Mouse (Mus musculus) midbrain, embryonic 12.5 days (tissue): Measurements from ENCODE around the gene Rasa4. TPM values are rescaled to one million over a fixed set of nuclear protein-coding genes. Genes with fewer than 3 reads are reported as not detected.
"Not testable (repeated sequence)": the region's sequence is repeated elsewhere in the genome, so short reads cannot be mapped to it uniquely, and the experiment has no call there.

Experiments
- ATAC-seq: fragments of 200-750 bp; cut with Nextera tagmentation; 2 replicates; pipeline ENCODE4 v1.8.0; 2017; ENCODE audit warnings: low read depth, moderate TSS enrichment, moderate library complexity; ENCODE audit not compliant: low FRiP score
- H3K27ac ChIP-seq: fragments of 300-500 bp; sonication (generic); replicated peaks from 2 replicates; pipeline ENCODE4 v1.5.1; 2016; ENCODE audit warnings: mild to moderate bottlenecking
- H3K27me3 ChIP-seq: fragments of 300-500 bp; sonication (generic); 2 replicates; pipeline ENCODE4 v1.6.1; 2016; ENCODE audit warnings: mild to moderate bottlenecking
- H3K36me3 ChIP-seq: fragments of 300-500 bp; sonication (generic); 2 replicates; pipeline ENCODE4 v1.6.1; 2016
- H3K4me1 ChIP-seq: fragments of 300-500 bp; sonication (generic); 2 replicates; pipeline ENCODE4 v1.6.1; 2016
- H3K4me2 ChIP-seq: fragments of 300-500 bp; sonication (generic); replicated peaks from 2 replicates; pipeline ENCODE4 v1.6.1; 2016; ENCODE audit warnings: mild to moderate bottlenecking, moderate library complexity
- H3K4me3 ChIP-seq: fragments of 300-500 bp; sonication (generic); 2 replicates; pipeline ENCODE4 v1.5.1; 2016; ENCODE audit warnings: mild to moderate bottlenecking
- H3K9ac ChIP-seq: fragments of 300-500 bp; sonication (generic); replicated peaks from 2 replicates; pipeline ENCODE4 v1.6.1; 2016; ENCODE audit warnings: mild to moderate bottlenecking, moderate library complexity
- H3K9me3 ChIP-seq: fragments of 300-500 bp; sonication (generic); 2 replicates; pipeline ENCODE4 v1.6.1; 2016; ENCODE audit warnings: mild to moderate bottlenecking
- WGBS: fragments of 180-500 bp; shearing (Covaris S2); methylation state at CpG from one replicate; pipeline ENCODE4 v1.1.7; 2016; 5-methylcytosine and 5-hydroxymethylcytosine counted together
- polyA plus RNA-seq: library from polyadenylated mRNA; unstranded; fragments of >200 nt; fragmentation: Nextera tagmentation; extraction: Ambion mirVana; gene quantifications from 2 replicates; pipeline ENCODE4 v1.2.1, GENCODE M21; 2016

The Rasa4 gene
- polyA plus RNA-seq, 1 experiment from 2014 or later: 14.5 TPM

DNA sequence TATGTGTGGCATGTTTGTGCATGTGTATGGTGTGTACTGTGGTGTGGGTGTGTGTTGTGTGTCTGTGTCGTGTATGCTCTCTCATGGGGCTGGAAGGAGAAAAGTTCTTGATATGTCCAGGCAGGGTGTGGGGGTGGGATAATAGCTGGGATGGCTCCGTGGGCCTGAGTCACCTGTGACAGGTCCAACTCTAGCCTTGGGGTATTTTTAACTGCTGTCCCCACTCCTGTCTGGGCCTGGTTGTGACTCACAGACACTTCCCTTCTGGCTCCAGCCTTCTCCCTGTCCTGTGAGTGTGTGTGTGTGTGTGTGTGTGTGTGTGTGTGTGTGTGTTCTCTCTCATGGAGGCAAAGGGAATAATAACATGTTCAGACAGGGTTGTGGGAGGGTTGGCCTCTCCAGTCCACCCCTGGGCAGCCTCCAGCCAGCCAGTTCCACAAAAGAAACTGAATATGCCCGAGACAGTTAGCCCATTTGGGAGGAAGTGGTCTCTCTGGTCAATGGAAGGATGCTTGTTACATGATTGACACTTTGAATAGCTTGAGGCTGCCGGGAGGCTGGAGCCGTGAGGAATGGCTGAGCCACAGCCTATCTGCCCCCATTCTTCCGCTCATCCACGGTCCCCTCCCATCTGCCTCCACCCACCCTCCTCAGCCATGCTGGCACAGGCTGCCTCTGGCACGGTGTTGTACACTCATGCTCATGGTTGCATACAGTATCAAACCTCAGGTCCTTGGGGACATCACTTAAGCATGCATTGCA is 10.7 kb downstream of the Rasa4 start:
- Histone ChIP-seq H3K4me1 (no peaks in the 10 kb centered on the region), H3K9me3 (no peaks in the 10 kb centered on the region), H3K36me3 (no peaks in the 10 kb centered on the region), H3K9ac (no peak overlapping the region), H3K4me3 (no peak overlapping the region), H3K27ac (no peak overlapping the region), H3K4me2 (no peak overlapping the region), H3K27me3 (peaks cover 7% of the 10 kb centered on the region)
- no peak for ATAC-seq
- WGBS: 60% methylated on average over 8 of the region's 8 CpGs

DNA sequence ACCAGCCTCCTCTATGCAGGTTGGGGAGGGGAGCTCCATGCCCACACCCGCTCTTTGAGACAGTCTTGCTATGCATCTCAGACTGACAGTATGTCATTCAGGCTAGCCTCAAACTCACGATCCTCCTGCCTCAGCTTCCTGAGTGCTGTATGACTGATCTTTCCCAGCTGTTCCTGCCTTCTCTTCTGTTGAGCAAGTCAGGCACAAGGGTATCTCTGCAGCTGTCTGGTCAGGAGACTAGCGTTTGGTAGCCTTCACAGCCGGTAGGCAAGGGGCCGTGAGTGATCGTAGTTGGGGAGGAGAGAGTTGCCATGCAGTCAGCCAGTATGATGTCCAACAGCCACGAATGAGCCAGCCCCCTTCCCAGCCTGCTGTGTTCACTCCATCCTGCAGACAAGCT is 11.4 kb downstream of the Rasa4 start:
- WGBS: 71% methylated on average over 7 of the region's 7 CpGs
- H3K4me1 ChIP-seq: no peaks in the 10 kb centered on the region
- no peak overlapping the region for H3K4me3 ChIP-seq
- H3K9ac ChIP-seq: no peak overlapping the region
- no peak overlapping the region for H3K4me2 ChIP-seq
- no peak for ATAC-seq
- H3K36me3 ChIP-seq: no peaks in the 10 kb centered on the region
- no peak overlapping the region for H3K27ac ChIP-seq
- H3K9me3 ChIP-seq: no peaks in the 10 kb centered on the region
- peaks cover 7% of the 10 kb centered on the region for H3K27me3 ChIP-seq

DNA sequence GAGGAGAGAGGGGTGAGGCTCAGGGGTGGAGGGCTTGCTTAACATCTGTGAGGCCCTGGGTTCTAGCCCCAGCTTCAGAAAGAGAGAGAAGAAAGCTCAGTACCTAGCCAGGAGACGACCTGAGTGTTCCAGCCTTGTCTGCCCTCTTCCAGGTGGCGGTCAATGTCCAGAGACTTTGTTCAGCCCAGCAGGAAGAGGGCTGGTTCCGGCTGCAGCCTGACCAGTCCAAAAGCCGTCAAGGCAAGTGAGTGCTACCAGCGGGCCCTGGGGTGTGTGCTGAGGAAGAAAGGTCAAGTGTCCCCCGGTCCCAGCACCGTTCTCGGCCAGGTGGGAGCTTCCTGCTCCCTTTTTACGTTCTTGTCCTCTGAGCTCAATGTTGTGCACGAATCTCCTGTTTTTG is 14.8 kb downstream of the Rasa4 start:
- 81% methylated on average over 10 of the region's 10 CpGs for WGBS
- Histone ChIP-seq H3K4me2 (no peak overlapping the region), H3K36me3 (no peaks in the 10 kb centered on the region), H3K4me1 (peaks cover 10% of the 10 kb centered on the region), H3K4me3 (no peak overlapping the region), H3K27ac (no peak overlapping the region), H3K9me3 (no peaks in the 10 kb centered on the region), H3K27me3 (peaks cover 30% of the 10 kb centered on the region), H3K9ac (no peak overlapping the region)
- no peak for ATAC-seq

DNA sequence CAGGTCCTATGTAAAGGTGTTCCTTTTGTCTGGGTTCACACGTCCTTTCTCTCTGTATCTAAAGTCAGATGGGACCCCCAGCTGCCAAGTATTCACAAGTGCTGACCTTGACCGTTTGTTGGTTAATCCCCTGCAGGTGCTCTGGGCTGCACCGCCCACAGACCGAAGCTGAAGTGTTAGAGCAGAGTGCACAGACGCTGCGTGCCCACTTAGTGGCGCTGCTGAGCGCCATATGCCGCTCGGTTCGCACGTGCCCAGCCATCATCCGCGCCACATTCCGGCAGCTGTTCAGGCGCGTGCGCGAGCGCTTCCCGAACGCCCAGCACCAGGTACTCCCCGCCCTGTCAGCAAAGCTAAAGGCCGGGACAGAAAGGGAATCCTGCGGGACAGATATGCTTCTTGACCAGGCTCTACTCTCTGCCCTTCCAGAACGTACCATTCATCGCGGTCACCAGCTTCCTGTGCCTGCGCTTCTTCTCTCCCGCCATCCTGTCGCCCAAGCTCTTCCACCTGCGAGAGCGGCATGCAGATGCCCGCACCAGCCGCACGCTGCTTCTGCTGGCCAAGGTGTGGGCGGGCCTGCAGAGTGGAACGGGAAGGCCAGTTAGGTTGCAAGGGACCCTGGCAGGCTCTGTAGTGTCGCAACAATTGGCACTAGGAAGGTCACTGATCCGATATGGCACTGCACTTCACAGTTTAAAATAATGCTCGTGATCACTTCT is 18.5 kb downstream of the Rasa4 start:
- Histone ChIP-seq H3K36me3 (no peaks in the 10 kb centered on the region), H3K27ac (no peak overlapping the region), H3K9ac (peak overlapping the region; percentile 16; the same call in 1 of the 2 replicates), H3K4me1 (peaks cover 10% of the 10 kb centered on the region), H3K4me2 (peak overlapping the region; percentile 58), H3K9me3 (no peaks in the 10 kb centered on the region), H3K27me3 (peaks cover 40% of the 10 kb centered on the region), H3K4me3 (peak overlapping the region; percentile 33)
- ATAC-seq: peak; percentile 82
- WGBS: 7% methylated on average over 41 of the region's 41 CpGs

DNA sequence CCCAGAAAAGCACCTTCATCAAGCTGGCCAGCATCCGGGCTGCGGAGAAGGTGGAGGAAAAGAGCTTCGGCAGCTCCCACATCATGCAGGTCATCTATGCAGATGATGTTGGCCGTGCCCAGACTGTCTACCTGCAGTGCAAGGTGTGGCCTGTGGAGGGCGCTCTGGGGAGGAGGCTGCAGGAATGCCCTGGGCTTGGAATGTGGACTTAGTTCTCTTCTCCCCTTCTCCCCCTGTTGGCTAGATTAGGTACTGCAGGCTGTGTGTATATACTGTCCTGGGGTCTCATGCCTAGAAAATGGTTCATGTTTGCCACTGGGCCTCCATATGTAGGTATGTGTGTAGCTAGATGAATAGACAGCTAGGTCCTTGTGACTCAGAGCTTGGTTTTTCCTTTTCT is 20.8 kb downstream of the Rasa4 start:
- no peak overlapping the region for H3K27ac ChIP-seq
- no peaks in the 10 kb centered on the region for H3K36me3 ChIP-seq
- H3K27me3 ChIP-seq: peaks cover 40% of the 10 kb centered on the region
- no peaks in the 10 kb centered on the region for H3K9me3 ChIP-seq
- H3K4me1 ChIP-seq: peaks cover 10% of the 10 kb centered on the region
- 90% methylated on average over 5 of the region's 5 CpGs for WGBS
- no peak for ATAC-seq
- no peak overlapping the region for H3K4me3 ChIP-seq
- no peak overlapping the region for H3K4me2 ChIP-seq
- no peak overlapping the region for H3K9ac ChIP-seq

- no peaks in the 10 kb centered on the region for H3K4me1 ChIP-seq
- WGBS: 64% methylated on average over 2 of the region's 2 CpGs
- H3K36me3 ChIP-seq: no peaks in the 10 kb centered on the region
- H3K9me3 ChIP-seq: no peaks in the 10 kb centered on the region
- no peak overlapping the region for H3K4me2 ChIP-seq
- ATAC-seq: no peak
- H3K27me3 ChIP-seq: peaks cover 11% of the 10 kb centered on the region
- H3K4me3 ChIP-seq: no peak overlapping the region
- no peak overlapping the region for H3K27ac ChIP-seq
- H3K9ac ChIP-seq: no peak overlapping the region
These were observed 24.8 kb downstream of the Rasa4 start for GRCm38 (mm10) chr5:136108486-136108885.

GRCm38 (mm10) chr5:136109042-136109441 is 25.3 kb downstream of the Rasa4 start:
- Histone ChIP-seq H3K27ac (no peak overlapping the region), H3K9me3 (no peaks in the 10 kb centered on the region), H3K27me3 (peaks cover 5% of the 10 kb centered on the region; the same call in 1 of the 2 replicates), H3K9ac (no peak overlapping the region), H3K36me3 (no peaks in the 10 kb centered on the region), H3K4me2 (no peak overlapping the region), H3K4me3 (no peak overlapping the region), H3K4me1 (no peaks in the 10 kb centered on the region)
- no peak for ATAC-seq
- 84% methylated on average over 3 of the region's 3 CpGs for WGBS

GRCm38 (mm10) chr5:136113546-136113945 is 29.8 kb downstream of the Rasa4 start:
- not testable (repeated sequence) for H3K9me3 ChIP-seq, H3K36me3 ChIP-seq, H3K9ac ChIP-seq, H3K4me3 ChIP-seq, H3K27me3 ChIP-seq, ATAC-seq, H3K4me2 ChIP-seq, H3K27ac ChIP-seq
- WGBS: 33% methylated on average over 4 of the region's 4 CpGs
- peaks cover 23% of the 10 kb centered on the region for H3K4me1 ChIP-seq

GRCm38 (mm10) chr5:136115891-136116783 is 32.4 kb downstream of the Rasa4 start, which contains the start of gene Polr2j:
Gene Polr2j, plus strand, starts transcription at chr5:136116631.
- Histone ChIP-seq H3K36me3 (peaks cover 16% of the 10 kb centered on the region), H3K4me1 (peaks cover 24% of the 10 kb centered on the region), H3K27me3 (no peaks in the 10 kb centered on the region), H3K4me3 (peak within 1 kb of the TSS; percentile 94), H3K9me3 (no peaks in the 10 kb centered on the region), H3K27ac (peak within 1 kb of the TSS; percentile 70), H3K4me2 (peak within 1 kb of the TSS; percentile 90), H3K9ac (peak within 1 kb of the TSS; percentile 94)
- ATAC-seq: peak; percentile 95
- 3% methylated on average over 42 of the region's 42 CpGs for whole genome bisulfite sequencing

GRCm38 (mm10) chr5:136116784-136117112 is 33.0 kb downstream of the Rasa4 start:
- Histone ChIP-seq H3K27me3 (no peaks in the 10 kb centered on the region), H3K4me2 (peak overlapping the region; percentile 90), H3K9ac (peak overlapping the region; percentile 94), H3K27ac (peak overlapping the region; percentile 70), H3K4me3 (peak overlapping the region; percentile 94), H3K4me1 (peaks cover 24% of the 10 kb centered on the region), H3K36me3 (peaks cover 21% of the 10 kb centered on the region), H3K9me3 (no peaks in the 10 kb centered on the region)
- ATAC-seq: no peak; the same call in none of the 2 replicates
- under 1% methylated on average over 22 of the region's 22 CpGs for WGBS

- Histone ChIP-seq H3K9ac (no peak overlapping the region), H3K4me1 (peaks cover 13% of the 10 kb centered on the region), H3K9me3 (no peaks in the 10 kb centered on the region), H3K36me3 (peaks cover 65% of the 10 kb centered on the region), H3K27me3 (no peaks in the 10 kb centered on the region), H3K4me3 (no peak overlapping the region), H3K4me2 (no peak overlapping the region), H3K27ac (no peak overlapping the region)
- no peak for ATAC-seq
- 88% methylated on average over 10 of the region's 10 CpGs for WGBS
These were observed 38.4 kb downstream of the Rasa4 start for GRCm38 (mm10) chr5:136122165-136122564.
